Mouse (Mus musculus) gastrocnemius, postnatal 4 days (tissue): ENCODE data around the gene Hspbp1. TPM values are rescaled to one million over a fixed set of nuclear protein-coding genes. Genes with fewer than 3 reads are reported as not detected.
A peak's percentile ranks its signal among the peaks of the same experiment; 100 is the strongest.

Experiments used
- DNase-seq, 2 experiments: peaks; one replicate each; pipeline ENCODE4 v3.0.0; 2021 to 2022; ENCODE audit warnings: low spot score in 2 of 2, mixed read lengths in 2 of 2
- total RNA-seq, 2 experiments: library from RNA; stranded (reverse); gene quantifications; 2 replicates each; pipeline ENCODE4 v1.2.3; 2021

Gene Hspbp1
- total RNA-seq, 2 experiments from 2014 or later = 25.7 to 27.8 TPM

DNA sequence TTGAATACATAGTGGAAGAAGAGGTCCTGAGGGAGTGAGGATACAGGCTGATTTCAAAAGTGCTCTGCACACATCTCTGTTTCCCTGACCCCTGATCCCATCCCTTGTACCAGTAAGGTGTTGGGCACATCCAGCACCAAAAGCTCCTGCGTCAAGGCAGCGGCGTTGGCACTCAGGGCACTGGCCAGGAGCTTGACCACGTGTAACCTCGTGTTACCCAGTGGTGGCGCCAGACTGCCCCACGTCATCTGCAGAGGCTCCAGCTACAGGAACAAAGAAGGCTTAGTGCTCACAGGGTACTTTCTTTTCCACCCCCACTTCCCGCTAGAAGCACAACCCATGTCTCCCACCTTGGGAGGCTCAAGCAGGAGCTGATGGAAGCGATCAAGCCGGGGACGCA lies 43.7 kb downstream of the Hspbp1 start:
- no peak for DNase-seq

DNA sequence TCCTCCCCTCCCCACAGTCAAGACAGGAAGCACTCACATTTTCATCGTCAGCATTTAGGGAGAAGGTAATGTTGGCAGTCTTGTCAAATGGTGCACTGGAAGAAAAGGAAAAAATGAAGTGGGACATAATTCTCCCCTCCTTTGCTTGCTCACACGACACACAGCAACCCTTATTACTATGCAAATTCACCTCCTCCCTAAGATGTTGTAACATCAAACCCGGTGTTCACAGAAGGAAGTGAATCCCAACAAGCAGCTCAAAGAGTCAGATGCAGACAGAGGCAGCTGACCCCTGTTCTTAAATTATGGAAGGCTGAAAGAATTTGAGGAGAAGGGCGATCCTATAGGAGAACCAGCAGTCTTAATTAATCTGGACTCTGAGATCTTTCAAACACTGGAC lies 48.7 kb downstream of the Hspbp1 start:
- DNase-seq = no peak

DNA sequence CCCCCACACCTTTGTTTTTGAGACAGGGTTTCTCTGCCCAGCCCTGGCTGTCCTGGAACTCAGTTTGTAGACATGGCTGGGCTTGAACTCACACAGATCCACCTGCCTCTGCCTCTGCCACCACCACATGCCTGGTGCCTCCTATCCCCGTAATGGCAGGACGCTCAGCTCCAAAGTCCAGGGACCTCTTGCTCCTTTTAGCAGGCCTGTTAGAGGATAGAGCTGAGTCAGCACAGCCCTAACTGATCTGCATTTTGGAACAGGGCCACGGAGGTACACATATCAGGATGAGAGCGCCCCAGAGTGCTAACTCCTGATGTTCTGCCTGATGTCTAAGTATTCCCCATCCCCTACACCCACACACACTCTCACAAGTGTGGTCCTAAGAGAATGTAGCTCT lies 53.8 kb downstream of the Hspbp1 start, which contains the start of gene Tmem86b:
TSS of gene Tmem86b (minus strand) at position 392 of the 400 bp plus-strand sequence.
- DNase-seq = no peak

DNA sequence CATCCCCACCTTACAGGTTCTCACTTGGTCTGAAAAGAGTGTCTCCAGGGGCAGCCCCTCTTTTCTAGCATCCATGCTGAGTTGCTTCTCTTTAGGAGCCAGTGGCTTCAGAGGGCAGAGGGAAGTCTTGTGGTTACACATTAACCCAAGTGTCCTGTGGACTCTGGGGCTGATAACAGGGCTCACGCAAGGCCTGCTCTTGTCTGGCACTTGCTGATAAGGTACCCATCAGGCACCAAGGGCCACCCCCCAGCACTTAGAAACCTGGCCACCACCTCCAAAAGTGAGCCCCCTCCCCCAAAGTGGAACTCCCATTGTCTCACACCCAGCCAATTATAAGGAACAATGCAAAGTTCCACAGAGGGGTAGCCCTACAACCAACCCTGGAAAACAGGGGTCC lies 54.7 kb downstream of the Hspbp1 start:
- no peak for DNase-seq

DNA sequence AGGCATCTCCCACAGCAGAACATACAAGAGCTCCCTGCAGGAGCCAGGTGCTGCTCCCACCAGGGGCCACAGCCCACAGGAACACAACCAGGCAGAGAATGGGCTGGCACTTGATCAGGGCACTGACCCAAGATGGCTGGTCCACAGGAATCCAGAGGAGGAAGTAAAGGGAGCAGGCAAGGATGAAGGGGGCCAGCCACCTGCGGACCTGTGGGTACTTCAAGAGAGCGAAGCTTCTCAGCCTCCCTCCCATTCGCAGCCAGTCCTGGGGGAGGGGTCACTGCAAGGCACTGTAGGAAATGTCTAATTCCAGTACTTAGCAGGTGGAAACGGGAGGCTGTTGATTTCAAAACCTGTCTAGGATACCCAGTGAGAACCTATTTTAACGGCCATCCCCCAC lies 55.3 kb downstream of the Hspbp1 start:
- no peak for DNase-seq

DNA sequence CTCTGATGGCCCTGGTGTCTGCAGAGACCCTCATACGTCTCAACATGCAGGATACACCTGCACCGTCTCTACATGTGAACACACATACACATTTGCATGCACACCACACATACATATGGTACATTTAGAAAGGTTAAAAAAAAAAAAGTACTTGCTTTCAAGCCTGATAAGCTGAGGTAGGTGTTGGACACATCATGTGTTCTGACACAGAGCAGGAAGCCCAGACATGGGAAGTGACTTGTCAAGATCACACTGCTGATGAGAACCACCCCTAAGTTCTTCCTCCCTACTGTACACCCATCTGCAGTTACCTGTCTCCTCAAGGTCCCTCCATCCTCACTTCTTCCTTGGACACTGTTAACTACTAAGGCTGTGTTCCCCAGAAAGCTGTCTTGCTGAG lies 58.9 kb downstream of the Hspbp1 start:
- DNase-seq = no peak

DNA sequence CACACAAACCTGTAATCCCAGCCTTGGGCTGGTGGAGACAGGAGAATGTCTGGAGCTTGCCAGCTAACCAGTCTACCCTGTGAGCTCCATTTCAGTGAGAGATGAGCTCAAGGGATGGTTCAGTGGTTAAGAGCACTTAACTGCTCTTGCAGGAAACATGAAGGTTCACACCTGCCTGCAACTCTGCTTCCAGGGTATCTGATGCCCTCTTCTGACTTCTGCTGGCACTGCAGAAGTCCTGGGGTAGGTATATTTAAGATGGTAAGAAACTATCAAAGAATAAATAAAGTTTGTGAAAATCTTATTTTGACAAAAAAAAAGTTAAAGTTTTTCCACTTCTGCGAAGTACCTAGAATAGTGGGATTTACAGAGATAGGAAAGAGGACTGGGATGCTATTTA lies 60.5 kb downstream of the Hspbp1 start:
- DNase-seq = no peak

DNA sequence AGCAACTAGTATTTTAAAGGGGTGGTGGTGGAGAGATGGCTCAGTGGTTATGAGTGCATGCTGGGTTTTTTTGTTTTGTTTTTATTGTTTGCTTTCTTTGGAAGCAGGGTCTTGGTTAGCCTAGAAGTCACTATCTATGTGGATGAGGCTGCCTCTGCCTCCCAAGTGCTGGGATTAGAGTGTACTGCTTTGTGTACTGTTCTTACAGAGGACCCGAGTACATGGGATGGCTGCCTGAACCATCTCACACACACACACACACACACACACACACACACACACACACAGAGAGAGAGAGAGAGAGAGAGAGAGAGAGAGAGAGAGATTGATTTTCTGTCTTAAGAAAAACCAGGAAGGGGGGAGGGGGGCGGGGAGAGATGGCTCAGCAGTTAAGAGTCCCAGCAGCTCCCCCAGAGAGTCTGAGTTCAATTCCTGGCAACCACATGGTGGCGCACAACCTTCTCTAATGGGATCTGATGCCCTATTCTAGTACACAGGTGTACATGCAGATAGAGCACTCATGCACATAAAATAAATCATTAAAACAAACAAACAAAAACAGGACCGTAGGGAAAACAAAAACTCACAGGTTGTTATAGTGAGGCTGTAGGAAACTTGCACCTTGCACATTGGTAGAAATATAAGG lies 61.2 kb downstream of the Hspbp1 start:
- no peak for DNase-seq

DNA sequence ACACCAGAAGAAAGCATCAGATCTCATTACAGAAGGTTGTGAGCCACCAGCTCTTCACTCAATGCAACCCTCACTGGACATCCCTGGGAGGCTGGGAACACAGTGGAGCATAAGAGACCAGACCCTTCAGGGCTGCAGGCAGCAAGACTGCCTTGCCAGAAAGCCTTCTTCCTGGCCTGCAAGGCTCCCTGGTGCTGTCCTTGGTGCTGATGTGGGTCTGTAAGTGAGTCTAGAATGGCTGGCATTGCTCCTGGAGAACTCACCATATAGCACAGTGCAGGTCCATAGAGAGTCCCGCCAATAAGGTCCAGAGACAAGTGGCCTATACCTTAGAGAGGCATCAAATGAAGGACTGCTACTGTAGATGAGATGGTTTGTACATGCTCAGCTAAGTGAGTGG lies 64.9 kb downstream of the Hspbp1 start:
- DNase-seq = peak in 1 of 2 experiments; percentile 53

DNA sequence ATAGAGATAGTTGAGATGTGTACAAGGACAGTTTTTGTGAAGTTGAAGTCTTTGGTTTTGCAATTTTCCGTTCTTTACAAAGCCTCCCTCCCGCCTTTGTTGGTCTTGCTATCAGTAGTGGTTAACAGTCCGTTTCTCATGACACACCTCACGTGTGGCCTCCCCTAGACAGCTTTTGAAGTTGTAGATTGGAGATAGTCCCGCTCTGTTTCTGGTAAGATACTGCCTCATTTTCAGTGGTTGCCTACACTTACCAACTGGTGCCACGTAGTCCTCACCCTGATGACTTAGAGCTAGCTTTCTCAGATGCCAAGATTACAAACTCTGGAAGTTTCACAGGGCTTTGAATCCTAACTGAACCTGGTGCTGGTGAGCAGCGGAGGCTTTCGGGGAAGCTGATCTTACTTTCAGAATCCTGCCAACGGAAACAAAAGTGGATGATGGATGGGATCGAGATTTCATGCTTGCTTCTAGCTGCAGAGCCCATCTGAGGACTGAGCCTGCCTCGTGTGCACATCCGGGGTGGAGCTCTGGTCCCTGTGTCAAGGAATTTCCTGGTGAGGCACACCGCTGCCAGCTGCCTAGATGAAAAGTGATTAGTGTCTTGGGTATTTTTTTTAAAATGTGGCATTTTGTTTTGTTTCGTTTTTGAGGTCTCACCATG lies 71.0 kb downstream of the Hspbp1 start:
- DNase-seq = no peak

DNA sequence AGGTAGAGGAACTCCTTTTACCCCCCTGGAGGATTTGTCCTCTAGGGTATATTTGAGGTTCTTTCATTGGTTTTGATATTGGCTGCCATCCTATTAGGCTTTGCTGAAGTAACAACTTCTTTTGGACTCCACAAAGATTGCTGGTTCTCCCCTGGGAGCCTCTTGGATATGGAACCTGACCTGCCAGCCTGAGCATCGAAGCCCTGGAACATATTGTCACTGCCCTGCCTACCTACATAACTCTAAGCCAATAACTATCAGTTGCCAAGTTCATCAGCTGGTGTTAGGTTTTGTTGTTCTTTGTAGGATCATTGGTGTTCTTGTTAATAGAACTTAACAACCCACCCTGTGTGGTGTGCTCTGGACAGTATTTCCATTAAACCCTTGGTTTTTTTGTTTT lies 71.9 kb downstream of the Hspbp1 start:
- DNase-seq = no peak

DNA sequence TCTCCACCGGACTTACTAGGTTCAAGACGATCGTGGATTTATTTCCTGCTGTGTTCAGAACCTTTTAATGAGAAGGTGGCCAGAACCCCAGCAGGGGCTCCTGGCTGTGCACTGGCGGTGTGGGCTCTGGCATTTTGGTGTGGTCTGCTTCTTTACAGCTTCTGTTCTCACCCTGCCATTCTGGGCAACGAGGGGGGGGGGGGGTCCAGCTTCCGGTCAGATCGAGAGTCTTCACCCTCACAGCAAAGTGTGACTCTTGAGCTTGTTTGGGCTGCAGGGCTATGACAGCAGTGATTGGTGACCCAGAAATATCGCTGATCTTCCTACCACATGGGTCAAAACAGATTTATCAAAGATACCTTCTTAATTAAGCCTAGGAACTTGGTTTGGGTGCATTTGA lies 72.5 kb downstream of the Hspbp1 start:
- DNase-seq = no peak

DNA sequence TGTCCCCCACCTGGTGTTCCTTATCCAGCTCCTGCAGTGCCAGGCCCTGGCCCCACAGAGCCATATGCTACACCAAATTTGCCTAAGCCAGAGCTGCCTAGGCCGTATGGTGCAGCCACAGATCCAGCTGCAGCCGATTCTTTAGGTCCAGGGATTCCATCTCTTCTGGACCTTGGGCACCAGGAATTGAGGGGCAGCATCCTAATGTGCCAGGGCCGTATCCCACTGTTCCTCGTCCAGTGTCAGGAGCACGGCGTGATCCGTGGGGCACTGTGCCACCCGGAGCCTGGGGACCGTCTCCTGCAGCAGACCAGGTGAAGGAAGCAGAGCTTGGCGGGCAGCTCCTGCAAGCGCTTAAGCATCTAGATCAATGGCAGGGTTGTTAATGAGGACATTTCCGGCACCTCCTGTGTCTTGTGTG lies 72.9 kb downstream of the Hspbp1 start:
- DNase-seq = no peak

DNA sequence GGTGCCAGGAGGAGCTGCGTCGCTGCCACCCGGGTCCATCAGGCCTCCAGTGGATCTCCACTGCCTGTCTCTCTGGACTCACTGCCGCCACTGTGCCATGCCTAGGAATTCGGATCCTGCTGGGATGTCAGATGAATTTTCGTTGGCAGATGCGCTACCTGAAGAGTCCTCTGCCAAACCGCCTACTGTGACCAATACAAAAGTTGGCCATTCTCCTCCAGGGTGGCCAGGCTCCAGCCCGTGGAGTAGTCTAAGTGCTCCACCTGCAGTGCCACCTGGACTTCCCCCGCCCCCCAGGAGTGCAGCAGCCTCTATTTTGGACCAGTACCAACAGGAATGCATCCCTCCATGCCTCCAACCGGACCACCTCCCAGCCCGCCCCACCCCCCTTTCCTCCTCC lies 73.4 kb downstream of the Hspbp1 start:
- DNase-seq = no peak

Other genes with a start within 250 kb of the Hspbp1 start
- 10 to 100 TPM; 18.0 to 20.7 TPM for gene Rdh13, start 239.4 kb downstream of the Hspbp1 start, total RNA-seq
- 1 to 10 TPM; 2.4 to 5.1 TPM for gene Eps8l1, start 224.4 kb downstream of the Hspbp1 start, total RNA-seq
- gene Ppp1r12c, start 183.4 kb downstream of the Hspbp1 start, total RNA-seq = 10 to 100 TPM; 63.9 to 81.6 TPM
- gene Tnnt1, start 168.7 kb downstream of the Hspbp1 start, total RNA-seq = 100 to 1,000 TPM; 466 to 479 TPM
- 1 to 10 TPM; 1.7 to 3.0 TPM for gene Tnni3, start 160.8 kb downstream of the Hspbp1 start, total RNA-seq
- gene Dnaaf3, start 152.6 kb downstream of the Hspbp1 start, total RNA-seq = under 1 TPM; 0.26 to 0.44 TPM
- under 1 TPM in 1 of 2 experiments, not detected in 1; 0.25 TPM for gene Syt5, start 137.5 kb downstream of the Hspbp1 start, total RNA-seq
- not detected for gene Ptprh, start 81.0 kb downstream of the Hspbp1 start, total RNA-seq
- 1 to 10 TPM; 7.0 to 7.8 TPM for gene Tmem86b, start 53.6 kb downstream of the Hspbp1 start, total RNA-seq
- gene Ppp6r1, start 26.0 kb downstream of the Hspbp1 start, total RNA-seq = 10 to 100 TPM; 72.0 to 76.5 TPM
- gene Brsk1, start 5.5 kb upstream of the Hspbp1 start, total RNA-seq = 1 to 10 TPM; 6.7 to 7.3 TPM
- gene Tmem150b, start 40.2 kb upstream of the Hspbp1 start, total RNA-seq = under 1 TPM; 0.13 to 0.29 TPM
- gene Kmt5c, start 55.0 kb upstream of the Hspbp1 start, total RNA-seq = 10 to 100 TPM; 33.2 to 39.2 TPM
- gene Cox6b2, start 68.0 kb upstream of the Hspbp1 start, total RNA-seq = 1 to 10 TPM; 7.6 to 8.0 TPM
- gene Fam71e2, start 86.2 kb upstream of the Hspbp1 start, total RNA-seq = not detected
- under 1 TPM; 0.18 to 0.29 TPM for gene Il11, start 97.8 kb upstream of the Hspbp1 start, total RNA-seq
- not detected for gene Tmem190, start 97.9 kb upstream of the Hspbp1 start, total RNA-seq
- 1 to 10 TPM; 3.7 to 5.2 TPM for gene Tmem238, start 104.6 kb upstream of the Hspbp1 start, total RNA-seq
- gene Rpl28, start 107.8 kb upstream of the Hspbp1 start, total RNA-seq = 1,000 to 10,000 TPM; 1,080 to 1,143 TPM
- 100 to 1,000 TPM; 122 to 140 TPM for gene Ube2s, start 127.5 kb upstream of the Hspbp1 start, total RNA-seq
- under 1 TPM in 1 of 2 experiments, not detected in 1; 0.05 TPM for gene Shisa7, start 159.6 kb upstream of the Hspbp1 start, total RNA-seq
- gene Isoc2b, start 185.2 kb upstream of the Hspbp1 start, total RNA-seq = 1 to 10 TPM; 2.3 to 2.5 TPM
- gene Isoc2a, start 192.1 kb upstream of the Hspbp1 start, total RNA-seq = 10 to 100 TPM; 10.7 to 11.7 TPM
- gene Gm36210, start 221.4 kb upstream of the Hspbp1 start, total RNA-seq = not detected
- 10 to 100 TPM; 14.0 to 14.6 TPM for gene Zfp628, start 230.1 kb upstream of the Hspbp1 start, total RNA-seq
- gene Nat14, start 237.0 kb upstream of the Hspbp1 start, total RNA-seq = 1 to 10 TPM; 4.6 to 5.2 TPM
- 10 to 100 TPM; 67.3 to 73.3 TPM for gene Ssc5d, start 240.7 kb upstream of the Hspbp1 start, total RNA-seq